Mouse (Mus musculus) left cerebral cortex, adult 2 months (tissue): ENCODE results near the gene Vmn1r188. TPM values are rescaled to one million over a fixed set of nuclear protein-coding genes. Genes with fewer than 3 reads are reported as not detected.
A peak's percentile ranks its signal among the peaks of the same experiment; 100 is the strongest.
"Not testable (repeated sequence)": the region's sequence is repeated elsewhere in the genome, so short reads cannot be mapped to it uniquely, and the experiment has no call there.

Experiments used
- DNase-seq, 2 experiments: peaks; one replicate each; pipeline ENCODE4 v3.0.0; 2021 to 2022; ENCODE audit warnings: low spot score in 2 of 2, mixed read lengths in 1 of 2; ENCODE audit errors: extremely low spot score in 1 of 2
- H3K27ac ChIP-seq: fragments of 200-600 bp; 2 replicates; pipeline ENCODE4 v1.8.1; 2022
- H3K4me3 ChIP-seq: fragments of 200-600 bp; 2 replicates; pipeline ENCODE4 v1.8.1; 2022
- CTCF ChIP-seq: fragments of 200-600 bp; IDR thresholded peaks from 2 replicates; pipeline ENCODE4 v1.8.1; 2022; ENCODE audit warnings: antibody characterized with exemption, mild to moderate bottlenecking, moderate library complexity
- intact Hi-C: fragments of 180-260 bp; cut with DNase I; formaldehyde crosslinking; loops from one replicate; pipeline ENCODE4 v1.15.1; 2025
- long read RNA-seq, 2 experiments: library from polyadenylated mRNA; stranded (forward); transcript quantifications; one replicate each; pipeline ENCODE4 v2.0.0; 2021; ENCODE audit warnings: borderline mapping rate in 2 of 2
- total RNA-seq, 2 experiments: library from RNA; stranded (reverse); gene quantifications; 2 replicates each; pipeline ENCODE4 v1.2.3; 2021

Gene Vmn1r188
- total RNA-seq: not detected
- long read RNA-seq, experiment 1: 0 reads
- long read RNA-seq, experiment 2: 0 reads

- intact Hi-C loops, DNase-seq: not testable (repeated sequence)
These were observed at the start of gene Vmn1r188 for GRCm38 (mm10) chr13:22084140-22084539. Vmn1r188 (plus strand) TSS chr13:22084440.

GRCm38 (mm10) chr13:22034443-22035266, 49.6 kb upstream of the Vmn1r188 start:
- H3K4me3 ChIP-seq: peak overlapping the region; percentile 34

More at GRCm38 (mm10) chr13:22084140-22084539, at the start of gene Vmn1r188:
- not testable (repeated sequence) for H3K27ac ChIP-seq, H3K4me3 ChIP-seq

GRCm38 (mm10) chr13:22035267-22036148, 48.7 kb upstream of the Vmn1r188 start, which contains the start of the genes Hist1h2ah and Hist1h2bk:
Hist1h2ah (minus strand) TSS chr13:22035568.
Hist1h2bk (plus strand) TSS chr13:22035870.
- intact Hi-C loops: loop anchor here (10.0 kb wide), 1 partner anchor 211 kb away; no protein-coding TSS in a partner anchor
- not testable (repeated sequence) for H3K27ac ChIP-seq

More at GRCm38 (mm10) chr13:22034443-22035266, 49.6 kb upstream of the Vmn1r188 start:
- intact Hi-C loops: loop anchor here (10.0 kb wide), 1 partner anchor 210 kb away; no protein-coding TSS in a partner anchor
- no peak for DNase-seq
- H3K27ac ChIP-seq: no peak overlapping the region
- TF ChIP-seq CTCF: no peak

GRCm38 (mm10) chr13:22036149-22036956, 47.9 kb upstream of the Vmn1r188 start:
- Histone ChIP-seq H3K4me3 (peak overlapping the region; percentile 41), H3K27ac (no peak overlapping the region)
- no peak for TF ChIP-seq CTCF
- intact Hi-C loops: loop anchor here (10.0 kb wide), 1 partner anchor 212 kb away; no protein-coding TSS in a partner anchor
- DNase-seq: no peak

More at GRCm38 (mm10) chr13:22035267-22036148, 48.7 kb upstream of the Vmn1r188 start, which contains the start of the genes Hist1h2ah and Hist1h2bk:
- DNase-seq: peak; percentile 76 to 84
- H3K4me3 ChIP-seq: peak within 1 kb of the TSS; percentile 43

- TF ChIP-seq CTCF: no peak
- intact Hi-C loops: loop anchor here (10.0 kb wide), 1 partner anchor 212 kb away; no protein-coding TSS in a partner anchor
These were observed 47.3 kb upstream of the Vmn1r188 start for GRCm38 (mm10) chr13:22036986-22037385.

GRCm38 (mm10) chr13:22037415-22037814, 46.8 kb upstream of the Vmn1r188 start:
- Histone ChIP-seq H3K27ac (no peak overlapping the region), H3K4me3 (no peak overlapping the region)
- TF ChIP-seq CTCF: no peak
- no peak for DNase-seq
- intact Hi-C loops: loop anchor here (10.0 kb wide), 1 partner anchor 213 kb away; no protein-coding TSS in a partner anchor

More at GRCm38 (mm10) chr13:22036986-22037385, 47.3 kb upstream of the Vmn1r188 start:
- no peak overlapping the region for H3K27ac ChIP-seq
- no peak overlapping the region for H3K4me3 ChIP-seq
- no peak for DNase-seq

- Histone ChIP-seq H3K27ac (no peak overlapping the region), H3K4me3 (no peak overlapping the region)
- DNase-seq: no peak
- TF ChIP-seq CTCF: no peak
- intact Hi-C loops: loop anchor here (10.0 kb wide), 1 partner anchor 215 kb away; no protein-coding TSS in a partner anchor
These were observed 44.9 kb upstream of the Vmn1r188 start for GRCm38 (mm10) chr13:22039364-22039763.

- no peak for DNase-seq
- H3K4me3 ChIP-seq: peak overlapping the region; percentile 57
- H3K27ac ChIP-seq: no peak overlapping the region
These were observed 44.2 kb upstream of the Vmn1r188 start for GRCm38 (mm10) chr13:22039951-22040463.

GRCm38 (mm10) chr13:22040464-22041141, 43.6 kb upstream of the Vmn1r188 start:
- H3K27ac ChIP-seq: peak overlapping the region; percentile 85
- no peak for TF ChIP-seq CTCF
- intact Hi-C loops: loop anchor here (1.0 to 10.0 kb wide), 7 partner anchors 286 to 1722 kb away; partner anchors contain the start of genes Hist1h1a, Hist1h1c, Hist1h1t and Hist1h2af
- no peak for DNase-seq
- peak overlapping the region; percentile 57 for H3K4me3 ChIP-seq

More at GRCm38 (mm10) chr13:22039951-22040463, 44.2 kb upstream of the Vmn1r188 start:
- no peak for TF ChIP-seq CTCF
- intact Hi-C loops: loop anchor here (2.0 to 10.0 kb wide), 7 partner anchors 215 to 1722 kb away; partner anchors contain the start of genes Hist1h1a, Hist1h1c, Hist1h1t and Hist1h2af

- peak; percentile 97 to 98 for DNase-seq
- H3K4me3 ChIP-seq: peak within 1 kb of the TSS; percentile 57
- intact Hi-C loops: loop anchor here (1.0 to 10.0 kb wide), 7 partner anchors 286 to 1721 kb away; partner anchors contain the start of genes Hist1h1a, Hist1h1c, Hist1h1t and Hist1h2af
- H3K27ac ChIP-seq: peak within 1 kb of the TSS; percentile 85
These were observed 43.1 kb upstream of the Vmn1r188 start, which contains the start of gene Hist1h4i for GRCm38 (mm10) chr13:22041142-22041536. Hist1h4i (minus strand) TSS chr13:22041362.
